ENCODE assay signal across 17 mouse cellular contexts in genomic region chr1:73233041-73233440, GRCm38 (mm10).
"Had no signal": no experiment of that assay in that cellular context is flagged by ENCODE, and none has a peak within 500 bp of the region (broad histone marks: within the 10 kb centered on the region; RNA-seq: fewer than 3 reads in every experiment).

No protein-coding gene starts in this region.

- H3K4me1 ChIP-seq: intestine, embryonic 15.5 days; liver, embryonic 13.5 days; midbrain, embryonic 12.5 days; midbrain, embryonic 15.5 days; neural tube, embryonic 12.5 days; neural tube, embryonic 15.5 days had no signal

- H3K4me2 ChIP-seq: intestine, embryonic 15.5 days; liver, embryonic 13.5 days; midbrain, embryonic 12.5 days; midbrain, embryonic 15.5 days; neural tube, embryonic 12.5 days; neural tube, embryonic 15.5 days had no signal

- H3K27me3 ChIP-seq: intestine, embryonic 15.5 days; liver, embryonic 13.5 days; midbrain, embryonic 12.5 days; midbrain, embryonic 15.5 days; neural tube, embryonic 12.5 days; neural tube, embryonic 15.5 days had no signal

- H3K36me3 ChIP-seq: intestine, embryonic 15.5 days; liver, embryonic 13.5 days; midbrain, embryonic 12.5 days; midbrain, embryonic 15.5 days; neural tube, embryonic 12.5 days; neural tube, embryonic 15.5 days had no signal

- H3K27ac ChIP-seq: intestine, embryonic 15.5 days; left cerebral cortex, adult 2 months; liver, embryonic 13.5 days; midbrain, embryonic 12.5 days; midbrain, embryonic 15.5 days; neural tube, embryonic 12.5 days; neural tube, embryonic 15.5 days; stomach, postnatal 0 days had no signal

- H3K4me3 ChIP-seq: intestine, embryonic 15.5 days; left cerebral cortex, adult 2 months; liver, embryonic 13.5 days; midbrain, embryonic 12.5 days; midbrain, embryonic 15.5 days; neural tube, embryonic 12.5 days; neural tube, embryonic 15.5 days had no signal

- H3K9ac ChIP-seq: intestine, embryonic 15.5 days; liver, embryonic 13.5 days; midbrain, embryonic 12.5 days; midbrain, embryonic 15.5 days; neural tube, embryonic 12.5 days; neural tube, embryonic 15.5 days had no signal

- ATAC-seq: intestine, embryonic 15.5 days; midbrain, embryonic 15.5 days had no signal

- DNase-seq: layer of hippocampus, postnatal 36 days; liver, embryonic 13.5 days; lung, adult 2 months; lung, postnatal 14 days; lung, postnatal 4 days; right cerebral cortex, adult 18-20 months; right cerebral cortex, postnatal 14 days; right cerebral cortex, postnatal 4 days; thymus, adult 2 months; thymus, postnatal 25 days had no signal

- H3K9me3 ChIP-seq: intestine, embryonic 15.5 days; liver, embryonic 13.5 days; midbrain, embryonic 15.5 days; neural tube, embryonic 15.5 days had no signal
